Mouse (Mus musculus): Measurements from ENCODE around the gene Irf1.

DNA sequence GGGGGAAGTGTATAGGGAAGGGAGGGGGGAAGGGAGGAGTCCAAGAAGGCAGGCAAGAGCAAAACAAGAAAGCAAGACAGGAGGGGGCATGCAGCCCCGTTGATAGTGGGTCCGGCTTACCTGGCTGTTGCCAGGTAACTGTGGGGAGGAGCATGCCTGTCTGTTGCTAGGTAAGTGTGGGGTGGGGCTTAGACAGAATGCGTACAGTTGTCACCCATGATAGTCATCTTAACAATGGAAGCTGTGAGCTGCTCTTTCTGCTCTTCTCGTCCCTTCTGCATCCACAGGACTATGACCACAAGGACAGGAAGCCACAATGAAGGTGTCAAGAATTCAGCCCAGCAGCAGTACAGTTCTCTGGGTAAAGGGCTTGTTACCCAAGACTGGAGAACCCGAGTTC lies 40.3 kb downstream of the Irf1 start:
- TF ChIP-seq CTCF (IDR thresholded peaks at IDR 0.05; ENCODE audit: borderline replicate concordance, insufficient read depth, low read depth, low read length) (no peak), POLR2A (IDR thresholded peaks at IDR 0.05; ENCODE audit: borderline replicate concordance, insufficient read depth, low read length) (no peak)

All from cerebellum, adult 2 months (tissue).